Mouse (Mus musculus): Measurements from ENCODE around the gene Brd7. TPM values are rescaled to one million over a fixed set of nuclear protein-coding genes. Genes with fewer than 3 reads are reported as not detected.
A peak's percentile ranks its signal among the peaks of the same experiment; 100 is the strongest.

Brd7 gene
- total and polyA plus RNA-seq, 3 experiments = 7.2 to 81.2 (median 60.7) TPM

GRCm38 (mm10) chr8:88309881-88310280, 52.1 kb downstream of the Brd7 start:
- no peak for DNase-seq

- DNase-seq = no peak
Measured at GRCm38 (mm10) chr8:88309274-88309873, 52.6 kb downstream of the Brd7 start.

GRCm38 (mm10) chr8:88307736-88308135, 54.3 kb downstream of the Brd7 start:
- no peak for DNase-seq

- DNase-seq = no peak
Measured at GRCm38 (mm10) chr8:88306511-88306910, 55.5 kb downstream of the Brd7 start.

GRCm38 (mm10) chr8:88305814-88306213, 56.2 kb downstream of the Brd7 start:
- no peak for DNase-seq

GRCm38 (mm10) chr8:88301589-88302437, 60.2 kb downstream of the Brd7 start:
- no peak for DNase-seq

- DNase-seq = no peak
Measured at GRCm38 (mm10) chr8:88299907-88300603, 61.9 kb downstream of the Brd7 start.

- DNase-seq = no peak
Measured at GRCm38 (mm10) chr8:88298733-88299103, 63.3 kb downstream of the Brd7 start.

- no peak for DNase-seq
Measured at GRCm38 (mm10) chr8:88297976-88298732, 63.8 kb downstream of the Brd7 start.

GRCm38 (mm10) chr8:88294977-88295376, 67.0 kb downstream of the Brd7 start:
- DNase-seq = no peak

GRCm38 (mm10) chr8:88293590-88294356, 68.2 kb downstream of the Brd7 start:
- no peak for DNase-seq

- DNase-seq = no peak
Measured at GRCm38 (mm10) chr8:88292926-88293325, 69.1 kb downstream of the Brd7 start.

GRCm38 (mm10) chr8:88291305-88291690, 70.7 kb downstream of the Brd7 start:
- DNase-seq = no peak

GRCm38 (mm10) chr8:88290326-88291304, 71.4 kb downstream of the Brd7 start:
- no peak for DNase-seq

GRCm38 (mm10) chr8:88289901-88290300, 72.1 kb downstream of the Brd7 start:
- DNase-seq = no peak

- no peak for DNase-seq
Measured at GRCm38 (mm10) chr8:88288622-88289242, 73.3 kb downstream of the Brd7 start.

- peak; percentile 41 for DNase-seq
Measured at GRCm38 (mm10) chr8:88286421-88286960, 75.5 kb downstream of the Brd7 start.

GRCm38 (mm10) chr8:88285469-88286356, 76.3 kb downstream of the Brd7 start:
- DNase-seq = no peak

Measured in adrenal gland, adult 2 months (tissue).